Mouse (Mus musculus): Measurements from ENCODE around the gene Tbc1d17.

The Tbc1d17 gene

GRCm38 (mm10) chr7:44832763-44833162 is 16.1 kb downstream of the Tbc1d17 start:
- in situ Hi-C loops (cut with MboI, MseI), result no loop called here

- in situ Hi-C loops (cut with MboI, MseI), result loop anchor here in 1 of 2 experiments (5.0 kb wide), 1 partner anchor 106 kb away; no protein-coding TSS in a partner anchor
Observed at GRCm38 (mm10) chr7:44828706-44829105, 20.2 kb downstream of the Tbc1d17 start.

- in situ Hi-C loops (cut with MboI, MseI), result loop anchor here in 1 of 2 experiments (5.0 kb wide), 1 partner anchor 104 kb away; no protein-coding TSS in a partner anchor
Observed at GRCm38 (mm10) chr7:44826771-44827170, 22.1 kb downstream of the Tbc1d17 start.

GRCm38 (mm10) chr7:44824872-44825271 is 24.0 kb downstream of the Tbc1d17 start:
- in situ Hi-C loops (cut with MboI, MseI), result loop anchor here in 1 of 2 experiments (5.0 kb wide), 1 partner anchor 103 kb away; no protein-coding TSS in a partner anchor

- in situ Hi-C loops (cut with MboI, MseI), result no loop called here
Observed at GRCm38 (mm10) chr7:44823409-44823808, 25.5 kb downstream of the Tbc1d17 start.

- in situ Hi-C loops (cut with MboI, MseI), result no loop called here
Observed at GRCm38 (mm10) chr7:44821666-44822448, 27.0 kb downstream of the Tbc1d17 start.

GRCm38 (mm10) chr7:44820525-44820924 is 28.4 kb downstream of the Tbc1d17 start:
- in situ Hi-C loops (cut with MboI, MseI), result no loop called here

- in situ Hi-C loops (cut with MboI, MseI), result loop anchor here in 1 of 2 experiments (5.0 kb wide), 1 partner anchor 73 kb away; the partner anchor contains the start of gene Vrk3
Observed at GRCm38 (mm10) chr7:44819863-44820262, 29.0 kb downstream of the Tbc1d17 start.

GRCm38 (mm10) chr7:44819391-44819790 is 29.5 kb downstream of the Tbc1d17 start:
- in situ Hi-C loops (cut with MboI, MseI), result loop anchor here in 1 of 2 experiments (5.0 kb wide), 1 partner anchor 72 kb away; the partner anchor contains the start of gene Vrk3

- in situ Hi-C loops (cut with MboI, MseI), result loop anchor here in 1 of 2 experiments (5.0 kb wide), 1 partner anchor 71 kb away; the partner anchor contains the start of gene Vrk3
Observed at GRCm38 (mm10) chr7:44818751-44819235, 30.1 kb downstream of the Tbc1d17 start.

- in situ Hi-C loops (cut with MboI, MseI), result loop anchor here in 1 of 2 experiments (5.0 kb wide), 1 partner anchor 71 kb away; the partner anchor contains the start of gene Vrk3
Observed at GRCm38 (mm10) chr7:44818164-44818563, 30.7 kb downstream of the Tbc1d17 start.

- in situ Hi-C loops (cut with MboI, MseI), result loop anchor here in 1 of 2 experiments (5.0 kb wide), 1 partner anchor 70 kb away; the partner anchor contains the start of gene Vrk3
Observed at GRCm38 (mm10) chr7:44817441-44817840, 31.4 kb downstream of the Tbc1d17 start.

- in situ Hi-C loops (cut with MboI, MseI), result loop anchor here in 1 of 2 experiments (5.0 kb wide), 1 partner anchor 69 kb away; the partner anchor contains the start of gene Vrk3
Observed at GRCm38 (mm10) chr7:44816470-44817021, 32.3 kb downstream of the Tbc1d17 start, which contains the start of gene Atf5. Gene Atf5 (minus strand): TSS chr7:44816658.

GRCm38 (mm10) chr7:44815721-44816469 is 33.0 kb downstream of the Tbc1d17 start, which contains the start of the genes Nup62 and Il4i1:
Gene Nup62 (plus strand): TSS chr7:44816088.
Gene Il4i1 (plus strand): TSS chr7:44816387.
- in situ Hi-C loops (cut with MboI, MseI), result loop anchor here in 1 of 2 experiments (5.0 kb wide), 1 partner anchor 69 kb away; the partner anchor contains the start of gene Vrk3

GRCm38 (mm10) chr7:44814952-44815553 is 33.8 kb downstream of the Tbc1d17 start:
- in situ Hi-C loops (cut with MboI, MseI), result loop anchor here in 1 of 2 experiments (5.0 kb wide), 1 partner anchor 68 kb away; the partner anchor contains the start of gene Vrk3

- in situ Hi-C loops (cut with MboI, MseI), result no loop called here
Observed at GRCm38 (mm10) chr7:44814423-44814822, 34.5 kb downstream of the Tbc1d17 start.

- in situ Hi-C loops (cut with MboI, MseI), result no loop called here
Observed at GRCm38 (mm10) chr7:44813985-44814384, 34.9 kb downstream of the Tbc1d17 start.

- in situ Hi-C loops (cut with MboI, MseI), result no loop called here
Observed at GRCm38 (mm10) chr7:44812651-44813325, 36.1 kb downstream of the Tbc1d17 start.

- in situ Hi-C loops (cut with MboI, MseI), result no loop called here
Observed at GRCm38 (mm10) chr7:44810819-44811557, 37.9 kb downstream of the Tbc1d17 start.
